Mouse (Mus musculus) hindbrain, embryonic 13.5 days (tissue): ENCODE data around the gene Calm4. TPM values are rescaled to one million over a fixed set of nuclear protein-coding genes. Genes with fewer than 3 reads are reported as not detected.
"Not testable (repeated sequence)": the region's sequence is repeated elsewhere in the genome, so short reads cannot be mapped to it uniquely, and the experiment has no call there.

Experiments used
- ATAC-seq: fragments of 200-750 bp; cut with Nextera tagmentation; 2 replicates; pipeline ENCODE4 v1.8.0; 2017; ENCODE audit warnings: moderate TSS enrichment; ENCODE audit not compliant: low FRiP score
- H3K27ac ChIP-seq: fragments of 300-500 bp; sonication (generic); 2 replicates; pipeline ENCODE4 v1.5.1; 2015; ENCODE audit warnings: inconsistent platforms, mild to moderate bottlenecking, moderate library complexity
- H3K27me3 ChIP-seq: fragments of 300-500 bp; sonication (generic); 2 replicates; pipeline ENCODE4 v1.6.1; 2015; ENCODE audit warnings: mild to moderate bottlenecking, inconsistent platforms
- H3K36me3 ChIP-seq: fragments of 300-500 bp; sonication (generic); 2 replicates; pipeline ENCODE4 v1.6.1; 2015; ENCODE audit warnings: mild to moderate bottlenecking, inconsistent platforms
- H3K4me1 ChIP-seq: fragments of 300-500 bp; sonication (generic); replicated peaks from 2 replicates; pipeline ENCODE4 v1.6.1; 2015; ENCODE audit warnings: inconsistent platforms
- H3K4me2 ChIP-seq: fragments of 300-500 bp; sonication (generic); 2 replicates; pipeline ENCODE4 v1.6.1; 2015; ENCODE audit warnings: inconsistent platforms, mild to moderate bottlenecking, moderate library complexity
- H3K4me3 ChIP-seq: fragments of 300-500 bp; sonication (generic); 2 replicates; pipeline ENCODE4 v1.5.1; 2015; ENCODE audit warnings: mild to moderate bottlenecking, inconsistent platforms
- H3K9ac ChIP-seq: fragments of 300-500 bp; sonication (generic); 2 replicates; pipeline ENCODE4 v1.6.1; 2015; ENCODE audit warnings: mild to moderate bottlenecking, inconsistent platforms
- H3K9me3 ChIP-seq: fragments of 300-500 bp; sonication (generic); 2 replicates; pipeline ENCODE4 v1.6.1; 2016; ENCODE audit warnings: inconsistent platforms
- WGBS: fragments of 180-500 bp; shearing (Covaris S2); methylation state at CpG from one replicate; pipeline ENCODE4 v1.1.7; 2015; 5-methylcytosine and 5-hydroxymethylcytosine counted together
- polyA plus RNA-seq: library from polyadenylated mRNA; unstranded; fragments of >200 nt; fragmentation: Nextera tagmentation; extraction: Ambion mirVana; gene quantifications from 2 replicates; pipeline ENCODE4 v1.2.1, GENCODE M21; 2015

Calm4 gene
- polyA plus RNA-seq, 1 experiment from 2014 or later, result not detected

DNA sequence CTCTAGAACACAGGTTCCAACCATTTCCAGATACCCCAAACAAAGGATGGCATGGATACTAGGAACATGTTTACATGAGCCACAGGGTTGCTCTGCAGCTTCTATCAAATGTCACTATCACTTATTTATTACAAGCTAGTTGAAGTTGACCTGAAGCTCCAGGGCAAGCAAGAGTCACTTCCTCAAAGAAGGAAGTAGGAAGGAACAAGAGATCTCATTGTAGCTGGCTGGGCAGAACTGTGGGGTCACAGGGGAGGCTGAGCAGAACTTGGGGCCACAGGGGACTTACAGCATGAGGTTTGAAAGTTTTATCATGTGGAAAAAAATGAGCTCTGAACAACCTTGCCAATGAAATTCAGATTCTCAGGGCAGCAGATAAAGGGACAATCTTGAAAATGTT, 11.8 kb upstream of the Calm4 start:
- Histone ChIP-seq H3K4me3 (no peak overlapping the region), H3K9ac (no peak overlapping the region), H3K9me3 (no peaks in the 10 kb centered on the region), H3K4me1 (no peaks in the 10 kb centered on the region), H3K27ac (no peak overlapping the region), H3K4me2 (no peak overlapping the region), H3K36me3 (no peaks in the 10 kb centered on the region), H3K27me3 (no peaks in the 10 kb centered on the region)
- no peak for ATAC-seq

DNA sequence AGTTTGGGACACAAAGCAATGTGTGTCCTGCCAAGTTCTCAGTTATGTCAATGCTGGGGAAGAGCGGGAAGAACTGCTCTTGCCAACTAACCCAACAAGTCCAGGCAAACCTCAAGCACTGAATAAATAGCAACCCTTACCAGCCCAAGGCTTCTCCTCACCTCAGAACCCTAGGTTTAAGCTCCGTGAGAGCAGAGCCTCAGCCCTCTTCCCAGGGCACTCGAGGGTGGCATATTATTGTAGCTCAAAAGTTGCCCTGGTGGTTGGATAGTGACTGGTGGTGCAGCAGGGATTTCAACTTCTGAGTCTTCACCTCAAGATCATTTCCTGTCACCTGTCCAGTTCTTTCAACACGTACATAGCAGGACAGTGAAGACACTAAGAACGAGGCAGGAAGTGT, 6.0 kb upstream of the Calm4 start:
- H3K27me3 ChIP-seq, result no peaks in the 10 kb centered on the region
- H3K9ac ChIP-seq, result no peak overlapping the region
- H3K9me3 ChIP-seq, result no peaks in the 10 kb centered on the region
- H3K4me1 ChIP-seq, result no peaks in the 10 kb centered on the region
- H3K4me2 ChIP-seq, result no peak overlapping the region
- no peak for ATAC-seq
- 86% methylated on average over 5 of the region's 5 CpGs for WGBS
- no peak overlapping the region for H3K4me3 ChIP-seq
- H3K36me3 ChIP-seq, result no peaks in the 10 kb centered on the region
- H3K27ac ChIP-seq, result no peak overlapping the region

- H3K4me2 ChIP-seq, result no peak overlapping the region
- H3K9ac ChIP-seq, result no peak overlapping the region
- H3K27me3 ChIP-seq, result no peaks in the 10 kb centered on the region
- H3K36me3 ChIP-seq, result no peaks in the 10 kb centered on the region
- no peaks in the 10 kb centered on the region for H3K9me3 ChIP-seq
- no peak overlapping the region for H3K4me3 ChIP-seq
- H3K27ac ChIP-seq, result no peak overlapping the region
- ATAC-seq, result no peak
- WGBS, result 69% methylated on average over 1 of the region's 1 CpGs
- no peaks in the 10 kb centered on the region for H3K4me1 ChIP-seq
Measured at GRCm38 (mm10) chr13:3831994-3832393, 5.6 kb upstream of the Calm4 start.

GRCm38 (mm10) chr13:3832450-3832849, 5.1 kb upstream of the Calm4 start:
- ATAC-seq, result no peak
- Histone ChIP-seq H3K27ac (no peak overlapping the region), H3K4me3 (no peak overlapping the region), H3K4me1 (no peaks in the 10 kb centered on the region), H3K4me2 (no peak overlapping the region), H3K36me3 (no peaks in the 10 kb centered on the region), H3K27me3 (no peaks in the 10 kb centered on the region), H3K9me3 (no peaks in the 10 kb centered on the region), H3K9ac (no peak overlapping the region)
- 67% methylated on average over 2 of the region's 2 CpGs for WGBS

- not testable (repeated sequence) for H3K27me3 ChIP-seq, ATAC-seq, H3K4me3 ChIP-seq, H3K4me2 ChIP-seq, H3K4me1 ChIP-seq, H3K9me3 ChIP-seq, H3K9ac ChIP-seq, H3K36me3 ChIP-seq, H3K27ac ChIP-seq
Measured at GRCm38 (mm10) chr13:3833644-3834043, 3.9 kb upstream of the Calm4 start.

DNA sequence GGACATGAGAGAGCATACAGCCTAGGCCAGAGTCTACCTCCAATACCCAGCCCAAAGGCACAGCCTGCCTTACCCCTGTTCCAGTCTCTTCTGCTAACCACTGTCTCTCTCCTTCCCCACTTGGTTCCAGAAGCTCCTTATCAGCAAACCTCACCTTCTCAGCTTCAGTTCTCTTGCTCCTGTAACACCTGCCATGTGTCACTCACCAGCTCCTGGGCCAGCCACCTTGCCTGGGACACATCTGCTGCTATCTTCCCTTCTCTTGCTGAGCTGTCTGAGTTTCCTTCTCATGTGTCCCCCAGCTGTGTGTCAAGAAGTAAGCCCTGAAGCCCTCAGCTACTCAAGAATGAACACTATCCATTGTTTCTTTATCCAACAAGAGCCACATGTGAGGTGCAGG, 3.1 kb downstream of the Calm4 start:
- not testable (repeated sequence) for H3K4me1 ChIP-seq, H3K9ac ChIP-seq, H3K27me3 ChIP-seq, H3K9me3 ChIP-seq, H3K4me2 ChIP-seq, H3K36me3 ChIP-seq, H3K27ac ChIP-seq, H3K4me3 ChIP-seq, ATAC-seq

DNA sequence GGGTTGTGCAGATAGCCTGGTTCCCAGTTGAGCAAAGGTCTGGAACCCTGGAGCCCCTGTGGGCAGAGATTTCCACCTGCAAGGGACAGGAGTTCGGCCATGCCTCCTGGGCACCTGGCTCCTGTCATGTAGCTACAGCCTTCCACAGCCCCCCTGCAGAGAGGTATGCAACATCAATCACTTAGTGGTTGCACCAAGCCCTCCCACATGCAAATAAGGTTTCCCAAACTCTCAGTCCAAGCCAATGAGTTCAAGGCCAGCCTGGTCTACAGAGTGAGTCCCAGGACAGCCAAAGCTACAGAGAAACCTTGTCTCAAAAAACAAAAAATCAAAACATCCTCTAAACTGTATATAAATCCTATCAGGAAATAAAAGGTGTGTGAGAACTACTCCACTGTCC, 12.8 kb downstream of the Calm4 start:
- Histone ChIP-seq H3K27ac (no peak overlapping the region), H3K27me3 (no peaks in the 10 kb centered on the region), H3K9ac (no peak overlapping the region), H3K36me3 (no peaks in the 10 kb centered on the region), H3K4me2 (no peak overlapping the region), H3K9me3 (no peaks in the 10 kb centered on the region), H3K4me3 (no peak overlapping the region), H3K4me1 (no peaks in the 10 kb centered on the region)
- WGBS, result 91% methylated on average over 1 of the region's 1 CpGs
- no peak for ATAC-seq

DNA sequence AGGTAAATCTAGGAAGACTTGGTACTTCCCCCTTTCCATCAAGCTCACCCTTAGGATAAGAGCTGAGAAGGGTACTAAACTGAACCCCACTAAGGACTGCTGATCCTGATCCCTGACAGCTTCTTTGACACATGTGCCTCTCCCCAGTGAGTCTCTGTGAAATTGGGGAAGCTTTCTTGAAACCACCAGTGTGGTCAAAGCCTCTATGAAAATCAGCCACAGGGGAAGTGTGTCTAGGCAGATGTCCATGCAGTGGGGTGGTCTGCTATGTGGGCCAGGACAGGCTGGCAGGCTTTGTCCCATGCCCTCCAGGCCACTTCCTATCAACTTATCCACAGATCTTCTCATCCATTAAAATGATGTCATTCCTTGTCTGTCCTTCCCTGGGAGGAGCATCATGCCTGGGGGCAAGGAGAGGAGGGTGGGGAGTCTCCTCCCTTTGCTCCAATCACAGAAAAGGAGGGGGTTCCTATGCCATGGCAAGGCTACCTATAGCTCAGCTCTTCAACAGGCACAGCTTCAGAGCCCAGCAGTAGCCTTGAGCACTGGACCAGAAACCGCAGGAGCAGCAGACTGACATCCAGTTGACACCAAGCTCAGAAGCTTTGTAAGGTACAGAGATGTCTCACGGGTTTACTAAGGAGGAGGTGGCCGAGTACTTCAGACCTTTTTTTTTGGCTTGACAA, 16.2 kb downstream of the Calm4 start, which contains the start of gene Calm5:
Gene Calm5 (plus strand): TSS at position 526 of the 686 bp plus-strand sequence.
- not testable (repeated sequence) for H3K27me3 ChIP-seq, H3K4me2 ChIP-seq, H3K4me1 ChIP-seq, H3K27ac ChIP-seq, ATAC-seq, H3K9ac ChIP-seq, H3K36me3 ChIP-seq, H3K9me3 ChIP-seq, H3K4me3 ChIP-seq
- 86% methylated on average over 3 of the region's 3 CpGs for WGBS

DNA sequence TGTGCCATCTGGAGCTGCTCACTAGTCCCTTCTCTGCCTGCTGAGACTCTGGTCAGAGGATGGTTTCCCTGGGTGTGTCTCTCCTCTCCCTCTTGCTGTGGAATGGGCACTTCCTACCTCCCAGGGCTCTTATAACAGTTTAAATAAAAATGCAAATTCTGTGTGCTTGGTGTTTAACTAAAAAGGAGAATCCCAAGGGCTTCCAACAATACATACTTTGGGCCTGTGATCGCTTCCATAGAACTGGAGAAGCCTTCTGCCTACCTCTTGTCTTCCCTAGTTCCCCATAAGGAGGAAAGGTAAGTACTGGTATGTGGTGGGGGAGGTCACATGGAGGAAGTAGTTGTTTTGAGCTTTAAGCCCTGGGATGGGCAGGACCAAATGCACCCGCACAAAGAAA, 17.3 kb downstream of the Calm4 start:
- Histone ChIP-seq H3K36me3 (no peaks in the 10 kb centered on the region), H3K9me3 (no peaks in the 10 kb centered on the region), H3K4me2 (no peak overlapping the region), H3K27ac (no peak overlapping the region), H3K4me3 (no peak overlapping the region), H3K4me1 (no peaks in the 10 kb centered on the region), H3K9ac (no peak overlapping the region), H3K27me3 (no peaks in the 10 kb centered on the region)
- ATAC-seq, result no peak
- 90% methylated on average over 2 of the region's 2 CpGs for WGBS

- ATAC-seq, result no peak
- no peak overlapping the region for H3K27ac ChIP-seq
- H3K4me2 ChIP-seq, result no peak overlapping the region
- no peak overlapping the region for H3K9ac ChIP-seq
- H3K4me1 ChIP-seq, result no peaks in the 10 kb centered on the region
- no peaks in the 10 kb centered on the region for H3K27me3 ChIP-seq
- WGBS, result 84% methylated on average over 1 of the region's 1 CpGs
- no peak overlapping the region for H3K4me3 ChIP-seq
- H3K36me3 ChIP-seq, result no peaks in the 10 kb centered on the region
- no peaks in the 10 kb centered on the region for H3K9me3 ChIP-seq
Measured at GRCm38 (mm10) chr13:3856252-3856651, 18.7 kb downstream of the Calm4 start.

DNA sequence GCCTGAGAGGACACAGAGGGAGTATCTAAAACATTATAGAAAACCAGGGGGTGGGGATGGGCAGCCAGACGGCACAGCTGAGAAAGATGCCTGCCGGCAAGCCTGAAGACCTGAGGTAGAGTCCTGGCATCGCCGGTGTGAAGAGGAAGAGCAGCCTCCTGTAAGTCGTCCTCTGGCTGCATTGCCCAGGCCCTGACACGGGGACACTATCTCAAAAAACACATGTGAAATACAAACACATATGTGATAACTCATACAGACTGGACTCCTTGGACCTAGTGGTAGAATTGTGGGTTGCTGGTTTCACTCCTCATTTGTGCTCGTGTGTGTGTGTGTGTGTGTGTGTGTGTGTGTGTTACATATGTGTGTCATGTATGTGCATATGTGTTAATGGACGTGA, 23.7 kb downstream of the Calm4 start:
- Histone ChIP-seq H3K9ac (no peak overlapping the region), H3K4me1 (no peaks in the 10 kb centered on the region), H3K27ac (no peak overlapping the region), H3K27me3 (no peaks in the 10 kb centered on the region), H3K4me2 (no peak overlapping the region), H3K4me3 (no peak overlapping the region), H3K36me3 (no peaks in the 10 kb centered on the region), H3K9me3 (no peaks in the 10 kb centered on the region)
- 92% methylated on average over 8 of the region's 8 CpGs for WGBS
- no peak for ATAC-seq

DNA sequence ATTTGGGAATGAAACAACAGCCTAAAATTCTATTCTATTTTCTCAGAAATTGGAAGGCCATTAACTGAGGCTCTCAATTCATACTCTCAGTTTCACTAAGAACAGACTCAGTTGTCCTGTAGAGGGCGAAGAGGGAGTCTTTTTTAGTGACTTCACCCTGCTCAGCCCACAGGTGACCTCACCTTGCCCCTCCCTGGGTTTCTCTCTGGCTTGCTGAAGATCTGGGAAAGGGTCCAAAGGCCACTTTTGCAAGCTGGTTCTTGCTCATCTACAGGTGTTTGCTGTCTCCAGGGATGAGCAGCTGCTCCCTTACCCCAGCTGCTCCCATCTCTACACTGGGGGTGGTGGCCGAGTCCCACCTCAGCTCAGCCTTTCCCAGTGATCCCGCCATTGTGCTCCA, 24.8 kb downstream of the Calm4 start:
- ATAC-seq, result no peak
- Histone ChIP-seq H3K4me1 (no peaks in the 10 kb centered on the region), H3K9ac (no peak overlapping the region), H3K4me2 (no peak overlapping the region), H3K36me3 (no peaks in the 10 kb centered on the region), H3K27me3 (no peaks in the 10 kb centered on the region), H3K27ac (no peak overlapping the region), H3K4me3 (no peak overlapping the region), H3K9me3 (no peaks in the 10 kb centered on the region)
- WGBS, result 78% methylated on average over 3 of the region's 3 CpGs

GRCm38 (mm10) chr13:3862922-3863580, 25.5 kb downstream of the Calm4 start:
- H3K4me2 ChIP-seq, result no peak overlapping the region
- no peaks in the 10 kb centered on the region for H3K4me1 ChIP-seq
- no peaks in the 10 kb centered on the region for H3K27me3 ChIP-seq
- H3K4me3 ChIP-seq, result no peak overlapping the region
- no peak overlapping the region for H3K27ac ChIP-seq
- no peaks in the 10 kb centered on the region for H3K36me3 ChIP-seq
- H3K9me3 ChIP-seq, result no peaks in the 10 kb centered on the region
- WGBS, result 92% methylated on average over 10 of the region's 10 CpGs
- ATAC-seq, result no peak
- H3K9ac ChIP-seq, result no peak overlapping the region
